Mouse (Mus musculus) kidney, adult 9 months (tissue): ENCODE measurements around the gene Orai2.
"Not testable (repeated sequence)": the region's sequence is repeated elsewhere in the genome, so short reads cannot be mapped to it uniquely, and the experiment has no call there.

ENCODE experiments used
- DNase-seq: peaks from one replicate; pipeline ENCODE4 v3.0.0; 2022

The Orai2 gene

GRCm38 (mm10) chr5:136170512-136171362 is at the start of gene Orai2:
Gene Orai2 (minus strand): TSS chr5:136170713.
- DNase-seq, result peak; percentile 68

DNA sequence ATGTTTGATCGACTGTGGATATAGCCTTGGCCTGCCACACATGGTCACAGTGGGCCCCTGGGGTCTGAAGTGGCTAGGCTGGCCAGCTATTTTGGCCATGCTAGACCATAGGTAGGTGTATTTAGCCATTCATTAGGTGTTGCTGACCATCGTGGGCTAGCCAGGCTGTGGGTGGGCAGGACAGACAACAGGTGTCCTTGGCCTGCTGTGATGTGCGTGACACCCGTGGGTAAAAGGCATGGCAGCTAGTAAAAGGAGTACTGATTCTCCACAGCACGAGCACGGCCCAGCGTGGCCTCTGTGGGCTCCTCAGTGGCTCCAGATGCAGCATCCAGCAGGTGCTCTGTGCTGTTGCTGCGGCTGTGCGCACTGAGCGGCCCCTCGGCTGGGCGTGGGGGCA is 48.1 kb upstream of the Orai2 start:
- no peak for DNase-seq

DNA sequence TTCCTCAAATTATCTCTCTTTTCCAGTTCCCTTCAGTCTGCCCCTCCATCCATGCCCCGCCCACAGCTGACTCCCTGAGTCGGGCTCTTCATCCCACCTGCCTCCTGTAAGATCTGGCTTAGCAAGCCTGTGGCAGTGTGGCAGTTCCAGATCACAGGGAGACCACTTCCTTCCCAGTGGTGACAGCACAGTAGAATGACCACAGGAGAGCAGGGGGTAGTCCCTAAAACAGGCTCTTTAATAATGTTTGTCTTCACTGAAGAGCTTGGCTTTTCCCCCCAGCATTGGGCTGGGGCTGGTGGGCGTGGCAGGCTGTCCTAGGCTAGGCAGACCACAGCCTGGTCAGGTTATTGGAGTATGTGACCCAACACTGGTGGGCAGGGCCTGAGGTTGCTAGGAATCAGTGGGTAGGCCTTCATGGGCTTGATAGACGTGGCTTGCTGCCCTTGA is 47.4 kb upstream of the Orai2 start:
- DNase-seq, result no peak

DNA sequence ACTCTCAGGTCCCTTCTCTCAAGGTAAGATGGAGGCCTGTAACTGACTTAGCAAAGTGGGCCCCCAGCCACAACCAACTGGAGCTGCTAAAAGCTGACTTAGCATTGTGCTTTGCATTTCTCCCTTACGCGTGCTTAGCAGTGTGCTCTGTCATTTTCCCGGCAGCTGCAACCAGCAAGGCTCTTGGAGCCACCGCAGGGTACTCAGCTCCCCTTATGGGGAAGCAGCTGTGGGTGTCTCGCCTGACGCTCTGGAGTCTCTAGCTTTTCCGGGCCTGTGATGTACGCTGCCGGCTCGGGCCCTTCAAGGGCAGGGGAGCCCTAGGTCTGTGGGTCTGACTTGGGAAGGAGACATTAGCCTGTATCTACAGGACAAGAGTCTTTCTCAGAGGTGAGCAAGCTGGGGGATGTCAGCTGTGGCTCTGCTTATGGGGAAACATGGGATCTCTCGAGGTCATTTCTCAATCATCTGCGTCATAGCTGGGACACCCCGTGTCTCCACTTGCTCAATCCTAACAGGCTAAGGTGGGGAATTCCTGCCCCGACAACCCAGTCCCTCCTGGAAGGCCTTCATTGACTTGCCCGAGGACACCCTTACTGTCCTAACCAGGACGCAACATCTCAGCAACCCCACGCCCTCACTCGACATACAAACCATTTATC is 46.6 kb upstream of the Orai2 start:
- DNase-seq, result no peak

GRCm38 (mm10) chr5:136215958-136216357 is 45.4 kb upstream of the Orai2 start:
- no peak for DNase-seq

DNA sequence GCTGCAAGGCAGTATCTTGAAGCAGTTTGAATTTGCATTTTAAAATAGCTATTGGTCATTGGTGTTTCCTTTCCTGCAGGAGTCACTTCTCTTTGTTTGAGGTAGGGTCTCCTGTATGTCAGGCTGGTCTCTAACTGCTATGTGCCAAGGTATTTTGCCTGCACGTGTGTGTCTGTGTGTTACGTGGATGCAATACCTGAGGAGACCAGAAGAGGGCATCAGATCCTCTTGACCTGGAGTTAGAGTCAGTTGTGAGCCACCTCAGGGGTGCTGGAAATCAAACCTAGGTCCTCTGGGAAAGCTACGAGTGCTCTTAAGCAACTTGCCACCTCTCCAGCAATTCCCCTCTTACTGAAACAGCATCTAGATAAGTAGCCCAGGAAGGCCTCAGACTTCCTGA is 44.7 kb upstream of the Orai2 start:
- no peak for DNase-seq

- no peak for DNase-seq
Observed at GRCm38 (mm10) chr5:136213716-136214115, 43.2 kb upstream of the Orai2 start.

- DNase-seq, result no peak
Observed at GRCm38 (mm10) chr5:136212716-136213115, 42.2 kb upstream of the Orai2 start.

DNA sequence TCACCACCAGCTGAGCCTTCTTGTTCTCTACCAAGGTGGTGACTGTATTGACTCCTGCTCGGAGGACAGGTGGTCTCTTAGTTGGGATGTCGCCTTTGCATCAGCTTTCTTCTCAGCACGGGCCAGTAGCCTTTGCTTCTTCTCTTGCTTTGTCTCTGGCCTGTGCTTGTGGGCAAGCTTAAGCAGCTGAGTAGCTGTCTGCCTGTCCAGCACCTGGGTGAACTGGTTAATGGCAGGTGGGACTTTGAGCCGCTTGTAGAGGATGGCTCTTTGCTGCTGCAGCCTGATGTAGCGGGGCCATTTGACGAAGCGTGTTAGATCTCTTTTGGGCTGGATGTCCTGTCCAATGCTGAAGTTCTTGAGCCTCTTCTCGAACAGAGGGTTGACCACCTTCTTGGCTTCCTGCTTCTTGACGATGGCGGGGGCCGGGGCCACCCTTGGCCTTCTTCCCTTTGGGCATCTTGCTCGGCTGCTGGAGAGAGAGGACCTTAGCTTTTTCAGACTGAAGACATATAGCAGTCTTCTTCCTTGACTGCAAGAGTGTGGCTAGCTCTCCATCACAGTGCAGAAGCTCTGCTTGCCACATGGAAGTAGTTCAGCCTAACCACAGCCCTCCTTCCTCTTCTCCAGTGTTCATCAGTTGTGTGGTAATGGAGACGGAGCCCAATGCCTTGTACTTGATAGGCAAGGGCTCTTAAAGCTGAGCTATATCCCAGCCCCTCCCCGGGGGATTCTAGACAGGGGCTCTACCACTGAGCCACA is 41.0 kb upstream of the Orai2 start:
- DNase-seq, result not testable (repeated sequence)

DNA sequence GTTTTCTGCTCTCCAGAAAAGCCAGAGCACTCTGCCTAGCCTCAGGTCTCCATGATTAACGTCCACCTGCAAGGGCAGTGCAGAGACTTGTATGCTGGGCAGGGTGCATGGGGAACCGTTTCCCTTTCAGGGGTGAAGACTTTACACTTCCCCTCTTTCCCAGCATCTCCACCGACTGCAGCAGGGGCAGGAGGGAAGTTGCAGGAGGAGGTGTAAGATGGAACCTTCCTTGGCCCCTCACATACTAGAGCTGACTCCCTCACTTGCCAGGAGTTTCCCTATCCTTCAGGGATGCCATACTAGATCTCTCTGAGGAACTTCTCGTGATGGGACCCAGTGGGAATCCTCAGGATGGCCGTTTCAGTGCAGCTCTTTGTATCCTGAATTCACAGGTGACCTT is 40.0 kb upstream of the Orai2 start:
- DNase-seq, result no peak

GRCm38 (mm10) chr5:136201832-136202231 is 31.3 kb upstream of the Orai2 start:
- DNase-seq, result peak; percentile 74

DNA sequence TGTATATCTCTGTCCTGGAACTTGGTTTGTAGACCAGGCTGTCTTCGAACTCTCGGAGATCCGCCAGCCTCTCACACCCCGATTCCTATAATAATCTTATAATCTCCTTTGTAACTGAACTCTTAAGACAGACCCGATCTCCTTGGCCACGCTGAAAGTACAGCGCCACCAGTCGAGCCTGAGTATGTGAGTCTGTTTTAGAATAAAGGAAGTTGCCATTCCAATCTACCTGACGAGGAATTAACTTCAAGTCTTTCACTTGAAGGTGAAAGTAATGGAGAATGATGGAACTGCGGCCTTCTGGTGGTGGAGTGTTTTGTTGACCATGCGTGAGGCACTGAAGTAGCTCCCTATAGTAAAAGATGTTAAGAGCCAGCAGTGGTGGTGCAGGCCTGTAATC is 29.0 kb upstream of the Orai2 start:
- DNase-seq, result peak; percentile 37

GRCm38 (mm10) chr5:136198474-136199391 is 28.2 kb upstream of the Orai2 start, which contains the start of gene Prkrip1:
Gene Prkrip1 (minus strand): TSS chr5:136198963.
- DNase-seq, result peak; percentile 95

- DNase-seq, result no peak
Observed at GRCm38 (mm10) chr5:136191870-136192269, 21.4 kb upstream of the Orai2 start.

DNA sequence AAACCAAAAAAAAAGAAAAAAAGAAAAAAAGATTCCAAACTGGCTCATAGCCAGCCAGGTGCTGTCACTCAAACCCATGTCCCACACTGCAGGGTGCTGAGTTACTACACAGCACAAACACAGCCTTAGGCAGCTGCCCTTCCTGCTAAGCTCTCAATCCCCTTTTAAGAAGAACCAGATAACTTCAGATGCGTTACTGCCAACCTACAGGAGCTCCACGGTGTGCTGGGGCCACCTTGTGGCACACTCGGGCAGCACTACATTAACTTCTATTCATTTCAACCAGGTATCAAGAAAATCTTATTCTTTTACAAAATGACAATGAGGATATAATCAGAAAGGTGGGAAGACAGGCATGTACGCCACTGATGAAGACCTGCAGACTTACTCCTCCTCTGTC is 16.2 kb upstream of the Orai2 start:
- DNase-seq, result peak; percentile 60

DNA sequence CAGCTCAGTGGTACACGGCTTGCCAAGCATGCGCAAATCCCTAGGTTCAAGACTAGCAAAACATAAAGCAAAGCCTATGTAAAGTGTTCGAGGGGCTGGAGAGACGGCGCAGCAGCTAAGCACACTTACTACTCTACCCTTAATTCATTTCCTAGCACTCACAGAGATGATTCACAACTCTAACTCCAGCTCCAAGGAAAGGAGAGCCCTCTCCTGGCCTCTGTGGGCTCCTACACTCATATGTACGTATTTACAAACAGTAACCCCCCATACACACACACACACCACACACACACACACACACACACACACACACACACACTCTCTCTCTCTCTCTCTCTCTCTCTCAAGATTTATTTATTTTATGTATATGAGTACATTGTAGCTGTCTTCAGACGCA is 13.3 kb upstream of the Orai2 start:
- DNase-seq, result no peak

DNA sequence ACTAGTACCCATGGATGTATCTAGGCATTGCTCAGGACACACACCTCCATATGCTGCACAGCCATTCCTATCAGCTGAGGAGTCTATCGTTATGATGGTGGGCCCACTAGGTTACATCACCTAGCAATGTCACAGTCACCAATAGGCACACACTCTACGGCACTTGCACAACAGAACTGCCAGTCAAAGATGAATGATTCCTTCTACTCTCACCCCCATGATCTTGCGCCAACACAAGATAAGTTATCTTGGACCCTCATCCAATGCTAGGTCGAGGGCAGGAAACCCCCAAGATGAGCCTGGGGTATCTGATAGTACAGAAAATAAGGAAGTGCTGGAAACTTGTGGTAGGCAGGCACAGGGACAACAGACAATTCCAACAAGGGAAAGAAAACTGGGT is 12.3 kb upstream of the Orai2 start:
- no peak for DNase-seq

DNA sequence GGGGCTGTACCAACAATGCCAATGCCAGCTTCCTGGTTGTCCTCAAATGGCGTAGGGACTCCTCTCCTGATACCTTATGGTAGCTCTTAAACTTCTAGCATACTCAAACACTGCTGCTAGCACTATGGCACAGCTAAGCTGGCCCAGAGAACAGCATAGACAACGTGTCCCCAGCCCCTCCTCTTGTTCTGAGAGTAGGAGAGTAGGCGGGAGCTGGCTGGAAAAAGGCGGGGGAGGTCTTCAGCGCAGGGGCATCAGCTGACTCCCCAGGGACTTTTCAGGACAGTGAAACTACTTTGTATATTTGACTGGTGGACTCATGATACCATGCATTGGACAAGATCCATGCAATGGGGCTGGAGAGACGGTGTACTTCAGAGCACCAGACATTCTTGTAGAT is 11.5 kb upstream of the Orai2 start:
- no peak for DNase-seq

- no peak for DNase-seq
Observed at GRCm38 (mm10) chr5:136181197-136181596, 10.7 kb upstream of the Orai2 start.

- no peak for DNase-seq
Observed at GRCm38 (mm10) chr5:136179594-136179993, 9.1 kb upstream of the Orai2 start.

DNA sequence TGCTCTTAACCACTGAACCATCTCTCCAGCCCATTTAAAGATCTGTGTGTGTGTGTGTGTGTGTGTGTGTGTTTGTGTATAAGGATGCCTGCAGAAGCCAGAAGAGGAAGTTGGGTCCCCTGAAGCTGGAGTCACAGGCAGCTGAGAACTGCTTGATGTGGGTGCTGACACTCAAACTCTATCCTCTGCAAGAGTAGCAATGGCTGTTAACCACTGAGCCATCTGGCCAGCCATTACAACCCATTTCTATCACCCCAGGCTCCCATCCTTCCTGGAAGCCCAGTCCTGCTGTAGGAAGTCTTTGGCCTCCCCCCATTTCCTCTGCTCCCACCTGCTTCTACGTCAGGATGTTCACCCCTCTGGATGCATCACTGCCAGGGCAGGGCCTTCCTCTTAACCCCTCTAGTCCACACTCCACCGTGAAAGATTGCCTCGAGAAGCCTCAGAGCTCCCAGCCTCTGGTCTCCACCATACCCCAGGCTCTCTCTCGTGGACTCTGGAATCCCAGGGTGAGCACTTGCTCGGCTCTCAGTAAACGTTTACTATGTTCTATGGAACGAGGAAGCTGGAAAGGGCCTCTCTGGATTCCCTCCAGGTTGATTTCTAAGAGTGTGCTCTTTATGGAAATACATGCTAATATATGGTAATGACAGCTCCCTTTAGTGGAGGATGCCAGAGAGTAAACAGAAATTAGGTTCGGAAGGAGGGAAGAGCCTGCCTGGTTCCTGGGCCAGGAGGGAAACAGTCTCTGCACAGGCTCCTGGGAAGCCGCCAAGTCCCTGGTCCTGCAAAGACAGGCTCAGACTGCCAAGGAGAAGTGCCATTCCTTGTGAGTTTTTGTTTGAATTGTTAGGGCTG is 3.3 kb upstream of the Orai2 start:
- peak; percentile 61 for DNase-seq
